Mouse (Mus musculus) c-Kit-negative CD71-positive TER-119-positive erythroid progenitor cells, embryonic 14.5 days (primary cell): ENCODE measurements around the gene Mup1.
"Not testable (repeated sequence)": the region's sequence is repeated elsewhere in the genome, so short reads cannot be mapped to it uniquely, and the experiment has no call there.

ENCODE experiments used
- DNase-seq: peaks from one replicate; pipeline ENCODE4 v3.0.0-alpha.2; 2013; ENCODE audit warnings: low read depth, low spot score

The Mup1 gene

DNA sequence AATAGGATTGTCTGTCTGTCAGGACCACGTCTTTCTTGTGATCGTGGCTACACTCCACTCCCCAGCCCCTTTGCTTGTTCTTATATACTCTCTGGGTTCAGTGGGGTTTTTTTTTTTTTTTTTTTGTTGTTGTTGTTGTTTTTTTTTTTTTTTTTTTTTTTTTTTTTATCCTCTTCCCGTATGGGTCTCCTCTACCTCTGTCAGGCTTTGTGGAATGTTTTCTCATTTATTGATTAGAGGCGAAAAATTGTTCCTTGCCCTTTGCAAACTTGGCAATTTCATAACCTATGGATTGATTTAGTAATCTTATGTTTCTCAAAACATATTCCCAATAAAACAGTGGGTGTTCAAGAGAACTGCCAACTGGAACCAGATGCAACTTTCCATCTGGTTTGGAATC is at the start of gene Mup1:
Gene Mup1 (minus strand): TSS at position 101 of the 400 bp plus-strand sequence.
- not testable (repeated sequence) for DNase-seq
